Mouse (Mus musculus) testis, postnatal 14 days (tissue): ENCODE measurements around the gene Dynlt1a.
"Not testable (repeated sequence)": the region's sequence is repeated elsewhere in the genome, so short reads cannot be mapped to it uniquely, and the experiment has no call there.

Experiments
- DNase-seq: peaks from one replicate; pipeline ENCODE4 v3.0.0; 2021; ENCODE audit warnings: low spot score

Gene Dynlt1a

DNA sequence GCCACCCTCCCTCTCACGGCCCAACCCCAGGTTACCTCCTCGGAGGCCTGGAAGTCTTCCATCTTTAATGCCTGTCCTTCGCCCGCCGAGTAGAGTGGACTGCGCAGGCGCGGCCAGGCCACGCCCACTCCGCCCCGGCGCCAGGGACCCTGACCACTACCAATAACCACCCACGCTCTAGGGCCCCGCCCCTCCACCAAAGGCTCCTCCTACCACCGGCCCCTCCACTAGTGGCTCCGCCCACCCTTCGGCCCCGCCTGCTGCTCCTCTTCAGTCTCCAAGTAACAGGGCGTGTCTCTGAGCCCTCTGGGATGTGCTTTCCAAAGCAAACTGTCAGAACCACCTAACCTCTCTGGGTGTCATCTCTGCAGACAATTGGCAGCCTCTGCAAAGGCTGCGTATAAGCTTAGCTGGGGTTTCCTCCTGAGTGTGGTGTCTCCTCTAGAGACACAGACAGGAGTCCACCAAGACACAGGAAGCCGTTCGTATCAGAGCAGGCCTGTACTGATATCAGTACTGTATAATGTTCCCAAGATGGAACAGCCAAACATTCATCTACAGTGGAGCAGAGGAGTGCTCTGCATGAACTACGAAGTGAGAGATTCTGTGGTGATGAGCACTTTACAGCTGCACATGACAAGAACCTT, at the start of gene Dynlt1a:
Dynlt1a (minus strand) TSS at position 162 of the 647 bp plus-strand sequence.
- peak; percentile 99 for DNase-seq

DNA sequence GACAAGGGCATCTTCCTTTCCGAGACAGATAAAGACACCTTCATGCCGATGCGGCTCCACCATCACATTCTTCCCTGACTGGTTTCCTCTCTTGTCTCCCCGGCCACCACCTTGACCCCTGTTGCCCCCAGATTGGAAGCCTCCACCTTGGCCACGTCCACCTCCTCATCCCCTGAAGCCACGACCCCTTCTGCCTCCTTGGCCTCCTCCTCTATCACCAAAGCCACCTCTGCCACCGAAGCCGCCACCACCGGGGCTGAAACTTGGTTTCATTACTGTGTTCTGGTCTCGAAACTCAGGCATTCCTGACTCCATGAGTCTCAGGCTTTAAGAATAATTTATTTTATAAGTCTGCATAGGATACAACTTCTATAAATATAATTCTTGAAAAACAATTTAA, 38.0 kb upstream of the Dynlt1a start:
- not testable (repeated sequence) for DNase-seq

DNA sequence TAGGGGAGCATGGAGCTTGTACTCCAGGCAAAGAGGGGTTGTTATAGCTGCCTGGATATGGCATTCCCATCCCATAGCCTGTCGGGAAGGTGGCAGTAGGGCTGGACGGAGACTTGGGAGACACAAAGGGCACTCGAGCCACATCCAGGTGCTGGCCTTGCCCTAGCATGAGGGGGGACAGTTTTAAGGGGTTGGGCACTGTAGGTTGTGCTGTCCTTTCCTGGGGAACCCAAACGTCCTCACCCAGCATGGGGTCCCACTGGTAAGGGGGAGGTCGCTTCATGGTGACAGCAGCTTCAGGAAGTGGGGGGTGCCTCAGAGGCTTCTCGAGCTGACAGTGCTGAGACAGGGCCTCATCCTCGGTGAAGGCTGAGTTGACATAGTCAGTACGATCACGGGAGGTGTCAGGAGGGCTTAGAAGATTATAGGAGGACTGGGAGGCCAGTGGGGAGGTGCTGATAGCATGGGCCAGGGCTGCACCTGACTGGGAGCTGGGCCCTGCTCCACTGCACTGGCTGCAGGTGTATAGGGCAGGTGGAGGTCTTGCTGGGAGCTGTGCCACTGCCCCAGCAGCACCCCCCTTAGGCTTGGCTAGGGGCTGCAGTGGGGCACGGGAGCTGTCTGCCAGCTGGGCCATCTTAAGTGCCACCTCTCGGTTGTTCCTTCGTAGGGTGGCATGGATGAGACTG, 25.4 kb upstream of the Dynlt1a start:
- not testable (repeated sequence) for DNase-seq

DNA sequence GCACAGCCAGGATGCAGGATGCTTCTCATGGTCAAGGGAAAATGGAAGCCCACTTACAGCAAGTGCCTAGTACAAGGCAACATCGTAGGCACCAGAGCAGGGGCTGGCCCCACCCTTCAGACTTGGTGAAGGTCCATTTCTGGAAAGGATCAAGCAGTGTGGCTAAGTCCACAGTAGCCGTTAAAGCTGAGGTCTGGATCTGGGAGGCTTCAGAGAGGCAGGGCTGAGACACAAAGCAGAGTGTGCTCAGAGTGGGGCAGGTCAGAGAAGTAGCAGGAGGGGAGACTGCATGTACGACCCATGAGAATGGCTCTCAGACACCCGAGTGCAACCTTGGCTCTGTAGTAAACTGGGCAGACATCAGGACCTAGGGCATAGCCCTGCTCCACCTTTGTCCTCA, 11.7 kb upstream of the Dynlt1a start:
- not testable (repeated sequence) for DNase-seq

DNA sequence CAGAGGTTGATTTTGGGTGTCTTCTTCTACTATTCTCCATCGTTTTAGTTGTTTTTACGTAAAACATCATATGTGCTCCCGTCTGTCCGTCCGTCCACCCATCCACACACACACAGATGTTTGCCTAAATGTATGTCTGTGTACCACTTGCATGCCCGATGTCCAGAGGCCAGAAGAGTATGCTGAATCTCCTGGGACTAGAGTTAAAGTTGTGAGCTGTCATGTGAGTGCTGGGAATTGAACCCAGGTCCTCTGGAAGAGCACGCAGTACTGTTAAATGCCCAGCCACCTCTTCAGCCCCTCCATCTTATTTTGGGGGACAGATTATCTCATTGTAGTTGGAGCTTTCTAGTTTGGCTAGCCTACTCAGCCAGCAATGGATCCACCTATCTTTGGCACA, 10.3 kb upstream of the Dynlt1a start:
- DNase-seq = not testable (repeated sequence)

DNA sequence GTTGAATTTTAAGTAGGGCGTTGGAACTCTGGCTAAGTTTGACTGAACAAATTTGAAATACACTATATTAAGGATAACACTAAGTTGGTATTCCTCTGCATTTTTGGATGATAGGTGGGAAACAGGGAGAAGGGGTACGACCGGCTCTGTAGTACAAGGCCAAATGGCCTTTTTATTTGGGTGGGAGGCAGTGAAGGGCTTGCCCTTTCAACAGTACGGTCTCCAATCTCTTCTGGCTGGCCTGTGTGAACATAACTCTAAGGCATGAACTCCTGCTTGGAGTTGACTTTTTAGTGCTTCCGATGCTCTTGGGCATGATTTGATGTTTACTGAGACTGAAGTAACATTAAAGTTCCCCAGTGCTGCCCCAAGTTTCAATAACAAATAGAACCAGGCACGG, 8.2 kb upstream of the Dynlt1a start:
- DNase-seq = not testable (repeated sequence)

DNA sequence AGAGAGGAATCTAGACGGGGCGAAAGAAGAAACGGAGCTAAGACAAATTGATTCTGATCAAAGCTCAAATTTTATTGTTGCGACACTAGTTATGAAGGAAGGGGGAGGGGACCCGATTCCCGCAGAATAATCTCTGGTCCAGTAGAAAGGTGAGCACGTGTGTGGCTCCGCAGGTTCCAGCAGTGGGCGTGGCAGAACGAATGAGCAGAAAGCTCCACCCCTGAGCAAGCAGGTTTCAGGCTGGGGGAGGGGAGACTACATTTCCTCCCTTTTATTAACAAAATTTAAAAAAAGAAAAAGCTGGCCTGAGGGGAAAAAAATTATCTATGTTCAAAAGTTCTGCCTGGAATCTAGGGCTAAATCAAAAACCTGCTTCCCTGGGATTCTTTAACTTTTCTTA, 7.7 kb upstream of the Dynlt1a start:
- not testable (repeated sequence) for DNase-seq

DNA sequence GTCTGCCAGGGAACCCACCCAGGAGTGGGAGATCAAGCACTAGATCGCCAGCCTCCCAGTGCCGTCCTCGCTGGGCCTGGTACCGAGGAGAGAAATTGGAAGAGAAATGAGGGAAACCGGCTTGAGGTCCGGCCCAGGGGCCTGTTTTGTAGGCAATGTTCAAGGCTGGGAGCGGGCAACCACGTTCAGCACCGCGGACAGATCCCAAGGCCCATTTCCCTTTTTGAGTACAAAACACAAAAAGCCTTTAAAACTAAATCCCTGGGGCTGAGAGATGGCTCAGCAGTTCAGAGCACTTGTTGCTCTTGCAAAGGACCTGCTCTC, 4.4 kb upstream of the Dynlt1a start:
- DNase-seq = not testable (repeated sequence)

DNA sequence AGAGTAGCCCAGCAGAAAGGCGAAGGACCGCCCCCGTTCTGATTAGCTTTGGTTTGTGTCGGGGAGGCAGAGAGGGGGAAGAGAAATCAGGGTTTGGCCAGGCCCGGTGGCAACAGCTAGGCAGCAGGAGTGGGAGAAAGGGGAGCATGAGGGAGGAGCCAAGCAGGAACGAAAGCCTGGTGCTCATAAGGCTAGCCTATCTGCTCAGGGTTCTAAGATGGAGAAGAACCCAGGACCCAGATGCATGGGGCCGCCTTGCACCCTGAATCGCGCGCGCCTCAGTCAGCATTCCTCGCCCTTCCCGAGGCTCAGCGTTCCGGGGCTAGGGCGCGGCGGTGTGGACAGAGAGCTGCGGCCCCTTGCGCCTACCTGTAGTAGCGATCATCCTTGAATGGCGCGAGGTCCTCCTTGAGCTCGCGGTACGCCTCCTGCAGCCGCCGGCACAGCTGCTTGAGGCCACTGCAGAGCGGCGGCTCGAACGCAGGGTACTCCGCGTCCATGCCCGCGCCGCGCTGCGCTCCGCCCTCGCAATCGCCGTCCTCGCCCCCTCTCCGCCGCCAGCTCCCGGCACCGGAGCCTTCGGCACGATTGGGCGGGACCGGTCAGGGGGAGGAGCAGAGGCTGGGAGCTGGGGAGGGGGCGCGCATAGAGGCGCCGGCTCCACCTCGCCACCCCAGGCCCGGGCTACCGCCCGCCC, 3.9 kb upstream of the Dynlt1a start:
- DNase-seq = not testable (repeated sequence)

DNA sequence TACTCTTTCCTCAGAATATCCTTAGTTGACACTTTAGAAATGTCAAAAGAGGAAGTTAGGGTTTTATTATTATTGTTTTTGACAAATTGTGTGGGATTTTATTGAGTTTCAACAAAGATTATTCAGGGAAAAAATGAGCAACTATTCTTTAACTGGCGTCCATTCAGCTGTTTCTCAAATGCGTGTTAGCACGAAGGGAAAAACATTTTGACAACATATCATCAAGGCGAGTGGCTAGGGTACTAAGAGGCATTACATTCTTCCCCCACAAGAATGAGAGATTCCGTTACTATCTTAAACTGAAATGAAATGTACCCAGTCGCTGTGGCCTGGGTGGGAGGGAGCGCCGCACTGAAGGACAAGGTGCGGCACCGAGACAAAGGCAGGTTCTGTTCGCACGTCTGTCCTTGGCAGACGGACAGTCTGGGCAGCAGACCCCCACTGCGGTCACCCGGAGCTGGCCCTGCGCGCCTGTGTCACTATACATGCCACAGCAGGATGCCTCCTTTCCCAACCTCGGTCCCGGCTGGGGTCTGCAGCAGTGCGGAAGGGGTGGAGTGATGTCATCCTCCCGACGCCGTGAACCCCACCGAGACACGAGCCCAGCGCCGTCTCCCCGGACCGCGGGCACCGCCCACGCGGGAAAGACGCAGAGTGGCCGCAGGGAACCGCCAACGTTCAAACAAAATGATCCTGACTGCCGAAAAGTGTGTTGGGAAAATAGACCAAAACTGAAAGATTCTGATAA, 747 bp downstream of the Dynlt1a start:
- DNase-seq = peak; percentile 80

DNA sequence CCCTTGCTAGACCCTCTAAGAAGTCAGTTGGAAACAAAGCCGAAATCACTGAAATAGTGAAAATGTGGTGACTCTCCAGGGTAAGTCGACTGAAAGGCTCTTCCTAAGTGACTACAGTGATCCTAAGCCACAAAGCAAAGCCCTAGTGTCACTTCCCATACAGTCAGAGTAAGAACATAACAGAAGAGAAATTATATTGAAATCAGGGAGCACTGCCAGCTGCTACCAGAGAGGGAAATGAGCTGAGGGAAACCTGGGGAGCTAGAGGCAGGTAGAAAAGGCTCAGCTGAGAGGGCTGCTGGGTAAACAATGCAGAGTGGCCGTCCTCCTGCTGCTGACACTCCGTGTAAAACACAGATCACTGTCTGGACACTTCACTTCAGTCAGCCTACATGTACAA, 1.6 kb downstream of the Dynlt1a start:
- DNase-seq = not testable (repeated sequence)

DNA sequence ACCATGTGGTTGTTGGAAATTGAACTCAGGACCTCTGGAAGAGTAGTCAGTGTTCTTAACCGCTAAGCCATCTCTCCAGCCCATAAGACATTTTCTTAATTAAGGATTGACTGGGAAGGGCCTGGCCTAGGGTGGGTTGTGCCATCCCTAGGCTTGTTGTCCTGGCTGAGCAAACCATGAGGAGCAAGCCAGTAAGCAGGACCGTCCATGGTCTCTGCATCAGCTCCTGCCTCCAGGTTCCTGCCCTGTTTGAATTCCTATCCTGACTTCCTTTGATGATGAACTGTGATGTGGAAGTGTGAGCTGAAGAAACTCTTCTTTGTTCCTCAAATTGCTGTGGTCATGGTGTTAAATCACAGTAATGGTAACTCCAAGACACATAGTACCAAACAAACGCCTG, 2.8 kb downstream of the Dynlt1a start:
- not testable (repeated sequence) for DNase-seq

DNA sequence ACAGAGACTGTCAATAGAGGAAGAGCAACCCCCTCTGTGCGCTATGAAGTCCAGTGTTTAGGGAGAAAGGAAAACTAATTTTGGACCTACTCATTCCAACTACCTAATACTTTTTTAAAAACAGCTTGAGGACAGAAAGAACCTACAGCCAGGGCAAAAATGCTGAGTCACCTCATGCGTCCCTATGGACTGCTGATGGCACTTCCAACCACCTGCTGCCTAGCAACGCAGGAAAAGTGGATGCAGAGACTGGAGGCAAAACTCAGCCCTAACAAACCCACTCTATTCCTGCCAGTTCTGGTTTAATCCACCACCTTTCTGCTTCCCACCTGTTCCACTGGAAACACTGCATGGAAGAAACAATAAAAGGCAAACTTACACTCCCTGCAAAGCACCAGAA, 4.5 kb downstream of the Dynlt1a start:
- not testable (repeated sequence) for DNase-seq

DNA sequence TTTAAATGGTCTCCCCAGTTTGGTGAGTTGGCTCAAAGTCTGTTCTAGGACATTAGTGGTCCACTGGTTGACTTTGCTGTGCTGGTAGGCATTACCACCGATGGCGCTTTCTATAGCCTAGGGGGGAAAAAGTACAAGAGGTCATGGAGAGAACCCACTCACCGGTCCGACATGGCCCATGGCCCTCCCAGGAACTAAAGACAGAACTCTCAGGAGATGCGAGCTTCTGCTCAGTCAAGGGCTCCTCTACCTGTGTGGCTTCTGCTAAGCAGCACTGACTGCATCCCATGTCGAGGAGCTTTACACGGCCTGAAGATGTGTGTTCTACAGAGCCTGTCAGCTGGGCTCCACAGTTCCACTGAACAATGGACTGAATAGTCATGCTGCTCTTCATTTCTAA, 5.6 kb downstream of the Dynlt1a start:
- DNase-seq = not testable (repeated sequence)

DNA sequence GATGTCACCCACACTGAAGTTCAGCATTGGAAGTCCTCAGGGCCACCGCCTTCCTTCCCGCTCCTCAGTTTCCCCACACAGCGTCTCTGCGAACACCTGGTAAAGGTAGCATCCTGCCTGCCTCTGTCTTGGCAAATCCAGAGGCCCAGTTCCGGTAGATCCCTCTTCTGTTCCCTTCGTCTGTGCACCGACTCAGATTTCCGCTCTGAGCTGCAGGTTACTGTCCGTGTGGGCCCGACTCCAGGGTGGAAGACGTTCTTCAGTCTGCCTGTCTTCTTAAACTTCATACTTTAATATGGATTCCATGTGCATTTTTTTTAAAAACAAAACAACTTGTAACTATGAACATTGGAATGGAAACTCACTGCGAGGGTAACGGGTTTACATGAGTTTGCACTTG, 10.8 kb downstream of the Dynlt1a start:
- DNase-seq = not testable (repeated sequence)

DNA sequence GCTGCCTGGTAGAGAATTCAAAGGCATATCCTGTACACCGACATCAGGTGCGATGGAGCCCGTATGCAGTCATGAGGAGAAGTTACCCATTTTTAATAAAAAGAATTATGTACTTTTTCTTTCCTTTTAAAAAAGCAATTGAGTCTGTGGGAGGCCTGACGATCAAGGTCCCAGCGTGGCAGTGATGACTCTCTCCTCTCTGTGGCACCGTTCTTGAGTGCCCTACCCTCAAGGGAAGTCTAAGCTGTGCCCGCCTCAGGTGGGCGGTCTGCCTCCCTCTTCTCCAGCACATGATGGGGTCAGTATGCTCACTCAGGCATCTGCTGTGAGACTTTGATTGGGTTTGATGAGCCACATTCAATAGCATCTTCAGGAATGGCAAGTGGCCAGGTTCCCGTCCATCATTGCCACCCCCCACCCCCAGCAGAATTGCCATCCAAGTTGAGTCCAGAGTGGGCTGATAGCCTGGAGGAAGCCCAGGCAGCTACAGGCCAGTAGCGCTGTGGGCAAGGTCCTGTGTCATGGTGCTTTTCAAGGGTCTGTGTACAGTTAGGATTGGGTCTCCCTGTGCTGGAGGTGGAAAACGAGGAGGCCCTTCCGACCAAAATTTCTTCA, 11.5 kb downstream of the Dynlt1a start:
- not testable (repeated sequence) for DNase-seq

DNA sequence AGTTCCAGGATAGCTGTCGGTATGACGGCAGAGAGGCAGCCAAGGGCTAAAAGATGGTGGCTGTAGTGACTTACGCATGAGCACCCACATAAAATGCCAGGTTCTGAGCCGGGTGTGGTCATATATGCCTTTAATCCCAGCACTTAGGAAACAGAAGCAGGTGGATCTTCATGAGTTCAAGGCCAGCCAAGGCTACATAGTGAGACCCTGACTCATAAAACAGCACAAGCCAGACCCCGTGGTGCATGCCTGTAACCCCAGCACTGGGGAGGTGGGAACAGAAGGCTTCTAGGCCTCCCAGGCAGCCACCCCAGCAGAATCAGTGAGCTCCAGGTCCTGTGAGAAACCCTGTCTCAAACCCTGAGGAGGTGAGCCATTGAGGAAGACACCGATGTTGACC, 12.4 kb downstream of the Dynlt1a start:
- not testable (repeated sequence) for DNase-seq

DNA sequence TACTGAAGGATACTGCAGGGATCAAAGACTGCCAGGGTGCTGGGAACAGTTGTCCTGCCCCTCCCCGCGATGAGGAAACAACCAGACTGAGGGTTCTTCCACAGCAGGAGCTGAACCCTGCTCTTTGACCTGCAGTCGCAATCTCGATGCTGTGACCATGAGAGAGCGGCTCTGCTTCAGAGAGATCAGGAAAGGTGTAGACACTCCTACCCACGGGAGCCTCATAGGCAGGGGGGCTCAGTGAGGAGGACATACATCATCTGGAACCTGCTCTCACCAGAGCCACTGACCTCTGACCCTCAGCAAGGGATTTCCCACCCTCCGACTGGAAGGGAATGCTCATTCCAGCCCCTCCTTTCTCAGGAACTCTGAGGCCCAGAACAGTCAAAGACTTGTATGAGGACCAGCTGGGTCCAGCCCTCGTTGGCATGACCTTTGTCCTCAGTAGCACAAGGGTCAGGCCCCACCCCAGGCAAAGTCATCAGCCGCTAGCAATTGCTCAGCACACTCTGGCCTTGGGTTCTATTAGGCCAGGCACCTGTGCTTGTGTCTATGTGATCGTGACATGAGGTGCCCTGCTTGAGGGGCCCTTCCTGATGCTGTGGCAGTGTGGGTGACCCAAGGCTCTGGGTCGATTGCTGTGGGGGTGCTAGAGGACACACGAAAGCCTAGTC, 17.0 kb downstream of the Dynlt1a start:
- DNase-seq = not testable (repeated sequence)

DNA sequence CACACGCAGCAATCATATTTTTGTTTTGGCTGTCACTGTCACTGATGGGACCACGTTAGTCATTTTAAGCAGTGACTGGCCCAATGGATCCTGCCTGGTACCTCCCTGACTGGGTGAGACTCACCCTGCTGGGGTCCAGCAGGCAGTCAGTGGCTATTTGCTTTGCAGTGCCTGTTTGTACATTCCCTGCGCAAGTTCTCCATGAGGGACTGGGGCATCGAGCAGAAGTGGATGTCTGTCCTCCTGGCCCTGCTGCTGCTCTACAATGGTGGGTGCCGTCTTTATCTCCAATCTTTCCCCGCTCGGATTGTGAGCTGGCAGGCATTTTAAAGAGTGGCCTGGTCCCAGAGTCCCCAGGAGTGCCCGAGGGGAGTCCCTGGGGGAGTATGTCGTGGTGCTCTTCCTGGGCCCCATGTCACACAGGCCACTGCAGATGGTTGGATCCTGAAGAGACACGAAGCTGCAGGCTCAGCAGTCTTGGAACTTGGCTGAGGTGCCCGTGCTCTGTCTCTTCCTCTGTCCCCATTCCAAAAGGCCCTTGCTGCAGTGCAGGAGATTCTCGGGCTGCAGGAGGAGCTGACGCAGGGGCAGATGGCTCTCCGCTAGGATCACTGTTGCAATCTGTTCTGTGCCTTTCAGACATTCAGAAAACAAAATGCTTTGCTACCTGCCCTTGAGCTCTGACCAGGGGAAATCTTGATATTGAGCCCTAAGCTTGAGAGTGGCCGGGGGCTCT, 20.1 kb downstream of the Dynlt1a start:
- not testable (repeated sequence) for DNase-seq

DNA sequence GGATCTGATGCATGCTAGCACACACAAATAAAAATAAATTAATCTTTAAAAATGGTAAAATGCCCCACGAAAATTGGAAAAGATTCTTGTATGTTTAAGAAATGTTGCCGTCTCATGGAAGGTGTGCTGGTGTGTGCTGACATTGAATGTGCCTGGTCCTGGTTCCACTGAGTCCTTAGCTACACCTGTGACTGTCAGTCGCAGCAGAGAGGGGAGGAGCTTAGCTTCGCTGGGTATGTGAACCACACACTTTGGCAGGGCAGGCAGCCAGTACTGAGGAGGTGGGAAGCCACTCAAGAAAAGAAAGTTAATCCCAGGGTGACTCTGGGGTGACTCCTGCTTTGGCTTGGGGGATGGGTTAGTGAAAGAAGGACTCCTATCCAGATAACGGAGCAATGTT, 23.4 kb downstream of the Dynlt1a start:
- not testable (repeated sequence) for DNase-seq

DNA sequence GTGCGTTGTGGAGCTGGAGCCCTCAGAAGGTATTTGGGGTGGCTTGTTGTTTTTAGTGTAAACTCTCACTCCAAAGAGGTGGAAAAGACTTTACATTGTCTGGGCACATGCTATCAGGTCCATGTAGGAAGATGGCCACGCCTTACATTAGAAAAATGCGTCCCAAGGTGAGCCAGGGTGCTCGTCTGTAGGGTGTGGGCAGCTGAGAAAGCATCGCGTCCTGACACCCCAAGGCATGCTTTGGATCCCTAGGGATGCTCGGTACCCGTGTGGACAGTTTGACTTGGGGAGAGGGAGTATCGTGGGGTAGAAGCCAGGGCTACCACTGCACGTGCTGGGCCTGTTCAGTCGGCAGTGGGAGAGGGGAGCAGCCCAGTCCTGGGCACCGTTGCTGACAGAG, 28.3 kb downstream of the Dynlt1a start:
- DNase-seq = not testable (repeated sequence)
